Mouse (Mus musculus) liver, embryonic 14.5 days (tissue): ENCODE data around the gene Actrt2. TPM values are rescaled to one million over a fixed set of nuclear protein-coding genes. Genes with fewer than 3 reads are reported as not detected.

Experiments
- ATAC-seq: fragments of 200-750 bp; cut with Nextera tagmentation; 2 replicates; pipeline ENCODE4 v1.8.0; 2017; ENCODE audit warnings: moderate number of reproducible peaks, mild to moderate bottlenecking, moderate library complexity; ENCODE audit not compliant: insufficient read depth
- DNase-seq, 3 experiments: peaks; one replicate each; pipeline ENCODE4 v3.0.0-alpha.2; 2012 to 2013; ENCODE audit warnings: low read depth in 3 of 3, low spot score in 3 of 3
- H3K27ac ChIP-seq: fragments of 300-500 bp; sonication (generic); 2 replicates; pipeline ENCODE4 v1.5.1; 2014; ENCODE audit warnings: moderate library complexity, mild to moderate bottlenecking, control low read depth, inconsistent platforms
- H3K27me3 ChIP-seq: fragments of 300-500 bp; sonication (generic); 2 replicates; pipeline ENCODE4 v1.6.1; 2014; ENCODE audit warnings: mild to moderate bottlenecking, low read length, moderate library complexity; ENCODE audit not compliant: control insufficient read depth, insufficient read depth
- H3K36me3 ChIP-seq: fragments of 300-500 bp; sonication (generic); replicated peaks from 2 replicates; pipeline ENCODE4 v1.6.1; 2014; ENCODE audit warnings: low read depth; ENCODE audit not compliant: control insufficient read depth, insufficient read depth
- H3K4me1 ChIP-seq, 2 experiments: fragments of 200-500 bp in 1 of 2; fragments of 300-500 bp in 1 of 2; sonication (generic) in 1 of 2; replicated peaks; 2 replicates each; pipeline ENCODE4 v1.6.1; 2012 to 2014; ENCODE audit warnings: antibody characterized with exemption in 1 of 2, inconsistent platforms in 1 of 2, low read length in 1 of 2; ENCODE audit not compliant: control insufficient read depth in 2 of 2, insufficient read depth in 2 of 2
- H3K4me2 ChIP-seq: fragments of 300-500 bp; sonication (generic); 2 replicates; pipeline ENCODE4 v1.6.1; 2014; ENCODE audit warnings: low read depth, mild to moderate bottlenecking, control low read depth, moderate library complexity
- H3K4me3 ChIP-seq, 2 experiments: fragments of 200-500 bp in 1 of 2; fragments of 300-500 bp in 1 of 2; sonication (generic) in 1 of 2; 2 replicates each; pipeline ENCODE4 v1.5.1; 2012 to 2014; ENCODE audit warnings: low read depth in 2 of 2, low read length in 2 of 2, mild to moderate bottlenecking in 2 of 2, control low read depth in 1 of 2, inconsistent platforms in 1 of 2, moderate library complexity in 1 of 2; ENCODE audit not compliant: insufficient read depth in 1 of 2
- H3K9ac ChIP-seq: fragments of 300-500 bp; sonication (generic); replicated peaks from 2 replicates; pipeline ENCODE4 v1.6.1; 2014; ENCODE audit warnings: mild to moderate bottlenecking, control low read depth, moderate library complexity
- H3K9me3 ChIP-seq: fragments of 300-500 bp; sonication (generic); 2 replicates; pipeline ENCODE4 v1.6.1; 2016; ENCODE audit warnings: low read length, mixed read lengths; ENCODE audit not compliant: control insufficient read depth
- CTCF ChIP-seq: IDR thresholded peaks from 2 replicates; pipeline ENCODE4 v1.5.1; 2016; ENCODE audit warnings: antibody characterized with exemption, low read depth, control low read depth
- EP300 ChIP-seq: IDR thresholded peaks from 2 replicates; pipeline ENCODE4 v1.6.1; 2016; ENCODE audit warnings: antibody characterized with exemption, low read depth
- WGBS: fragments of 180-500 bp; shearing (Covaris S2); extraction: QIAGEN DNeasy Blood & Tissue Kit; methylation state at CpG from one replicate; pipeline ENCODE4 v1.1.7; 2014; ENCODE audit not compliant: insufficient replicate concordance; 5-methylcytosine and 5-hydroxymethylcytosine counted together
- polyA plus RNA-seq, 2 experiments: library from polyadenylated mRNA; depleted of rRNA in 1 of 2; stranded (reverse) in 1 of 2; unstranded in 1 of 2; fragments of >200 nt; fragmentation: Nextera tagmentation in 1 of 2; extraction: Ambion mirVana in 1 of 2; gene quantifications; 2 replicates each; pipeline versions ENCODE4 v1.2.1 to v1.2.3; 2012 to 2014

Gene Actrt2
- polyA plus RNA-seq, 2 experiments, result not detected

GRCm38 (mm10) chr4:154625710-154626109 is 42.0 kb downstream of the Actrt2 start:
- no peak for DNase-seq
- WGBS, result 66% methylated on average over 14 of the region's 14 CpGs
- no peak overlapping the region for H3K27ac ChIP-seq
- H3K36me3 ChIP-seq, result no peaks in the 10 kb centered on the region
- H3K4me2 ChIP-seq, result no peak overlapping the region
- no peaks in the 10 kb centered on the region; the same call in none of the 2 replicates for H3K27me3 ChIP-seq
- H3K9me3 ChIP-seq, result no peaks in the 10 kb centered on the region
- no peak overlapping the region for H3K9ac ChIP-seq
- TF ChIP-seq EP300 (no peak), CTCF (no peak)
- H3K4me1 ChIP-seq, result peaks cover 3 to 6% of the 10 kb centered on the region in 2 experiments; a peak in 2 of 4 replicates
- no peak overlapping the region for H3K4me3 ChIP-seq
- ATAC-seq, result no peak

DNA sequence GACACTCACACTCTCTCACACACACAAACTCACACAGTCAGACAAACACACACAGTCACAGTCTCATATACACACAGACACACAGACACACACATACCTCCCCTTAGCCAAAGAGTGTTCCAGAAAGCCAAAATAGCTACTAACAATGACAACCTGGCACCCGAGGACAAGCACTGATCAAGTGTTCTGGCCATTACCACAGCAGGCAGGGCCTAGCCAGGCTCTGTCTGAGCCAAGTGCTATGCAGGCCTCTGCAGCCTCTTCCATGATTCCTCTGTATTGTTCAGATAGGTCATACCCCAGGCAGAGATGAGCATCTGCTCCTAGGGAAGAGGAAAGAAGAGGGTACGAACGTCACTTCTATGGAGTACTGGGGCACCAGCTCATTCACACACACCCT is 44.4 kb downstream of the Actrt2 start:
- DNase-seq, result no peak

DNA sequence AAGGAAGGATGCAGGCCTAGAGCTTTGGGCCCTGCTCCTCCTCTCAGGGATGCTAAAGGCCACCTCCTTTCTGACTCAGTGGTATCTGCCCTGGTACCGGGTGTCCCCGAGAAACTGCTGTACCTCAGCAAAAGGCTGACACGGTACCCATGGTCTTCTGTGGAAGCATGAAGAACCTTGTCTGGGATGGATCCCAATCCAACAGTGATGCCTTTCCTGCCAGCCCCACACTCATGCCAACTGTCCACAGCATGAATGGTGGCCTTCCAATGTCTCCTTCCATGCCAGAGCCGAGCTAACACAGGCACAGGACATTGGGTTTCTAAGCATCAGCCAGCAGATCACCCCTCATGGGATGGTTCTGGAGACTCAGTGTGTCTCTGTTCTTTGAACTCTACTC is 45.1 kb downstream of the Actrt2 start:
- Histone ChIP-seq H3K4me2 (no peak overlapping the region), H3K9ac (no peak overlapping the region), H3K27ac (no peak overlapping the region), H3K27me3 (no peaks in the 10 kb centered on the region), H3K9me3 (no peaks in the 10 kb centered on the region), H3K36me3 (no peaks in the 10 kb centered on the region), H3K4me1 (peaks cover 3 to 7% of the 10 kb centered on the region in 2 experiments; a peak in 3 of 4 replicates), H3K4me3 (no peak overlapping the region)
- TF ChIP-seq EP300 (no peak), CTCF (no peak)
- DNase-seq (no peak), ATAC-seq (no peak)
- 79% methylated on average over 4 of the region's 4 CpGs for WGBS

More for the DNA sequence above, 44.4 kb downstream of the Actrt2 start:
- WGBS, result 60% methylated on average over 3 of the region's 3 CpGs
- H3K9ac ChIP-seq, result no peak overlapping the region
- peaks cover 3 to 6% of the 10 kb centered on the region in 2 experiments; a peak in 2 of 4 replicates for H3K4me1 ChIP-seq
- H3K4me2 ChIP-seq, result no peak overlapping the region
- no peak for ATAC-seq
- TF ChIP-seq CTCF (no peak), EP300 (no peak)
- no peaks in the 10 kb centered on the region for H3K9me3 ChIP-seq
- no peak overlapping the region for H3K4me3 ChIP-seq
- H3K36me3 ChIP-seq, result no peaks in the 10 kb centered on the region
- H3K27me3 ChIP-seq, result no peaks in the 10 kb centered on the region
- no peak overlapping the region for H3K27ac ChIP-seq

Other genes with a start within 250 kb of the Actrt2 start
- 0.69 and 0.70 TPM in 2 replicates for gene Prdm16, start 31.0 kb downstream of the Actrt2 start, polyA plus RNA-seq (2012; rRNA removed)
- gene Prdm16, start 31.0 kb downstream of the Actrt2 start, polyA plus RNA-seq (2014; fragmentation: Nextera tagmentation; extraction: Ambion mirVana), result 0.86 and 1.6 TPM in 2 replicates
- not detected in 2 replicates for gene Ttc34, start 169.6 kb upstream of the Actrt2 start, polyA plus RNA-seq (2012; rRNA removed)
- 0.08 TPM in 1 of 2 replicates, not detected in the other for gene Ttc34, start 169.6 kb upstream of the Actrt2 start, polyA plus RNA-seq (2014; fragmentation: Nextera tagmentation; extraction: Ambion mirVana)
- gene Mmel1, start 201.7 kb upstream of the Actrt2 start, polyA plus RNA-seq (2012; rRNA removed), result 2.1 and 2.4 TPM in 2 replicates
- gene Mmel1, start 201.7 kb upstream of the Actrt2 start, polyA plus RNA-seq (2014; fragmentation: Nextera tagmentation; extraction: Ambion mirVana), result 2.7 and 2.9 TPM in 2 replicates
- 4.0 and 5.8 TPM in 2 replicates for gene Fam213b, start 231.3 kb upstream of the Actrt2 start, polyA plus RNA-seq (2012; rRNA removed)
- 9.3 and 9.8 TPM in 2 replicates for gene Fam213b, start 231.3 kb upstream of the Actrt2 start, polyA plus RNA-seq (2014; fragmentation: Nextera tagmentation; extraction: Ambion mirVana)